Mouse (Mus musculus) ovary, postnatal 14 days (tissue): ENCODE data around the gene Rgsl1.
"Not testable (repeated sequence)": the region's sequence is repeated elsewhere in the genome, so short reads cannot be mapped to it uniquely, and the experiment has no call there.

Experiments
- DNase-seq: peaks from one replicate; pipeline ENCODE4 v3.0.0; 2022; ENCODE audit warnings: low spot score

The Rgsl1 gene

GRCm38 (mm10) chr1:153844042-153844441 lies at the start of gene Rgsl1:
TSS of gene Rgsl1 (minus strand) at chr1:153844142.
- DNase-seq: no peak

DNA sequence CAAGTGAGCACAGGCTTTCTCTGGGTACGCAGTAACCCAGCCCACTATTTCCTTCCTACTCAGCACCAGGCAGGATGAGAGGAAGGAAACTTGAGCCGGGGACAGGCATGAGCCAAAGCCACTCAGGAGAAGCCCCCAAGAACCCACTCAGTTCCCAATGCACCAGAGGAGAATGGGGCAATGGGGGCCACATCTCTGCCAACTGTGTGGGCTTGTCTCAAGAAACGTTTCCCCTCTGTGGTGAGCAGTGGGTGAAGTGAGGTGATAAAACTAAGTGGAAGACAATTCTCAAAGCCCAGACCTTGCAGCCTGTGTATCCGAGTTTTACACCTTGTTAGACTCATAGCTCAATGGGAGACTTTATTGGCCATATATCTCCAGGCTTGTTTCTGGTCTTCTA lies 47.5 kb upstream of the Rgsl1 start, which contains the start of gene Teddm1a:
TSS of gene Teddm1a (plus strand) at position 301 of the 400 bp plus-strand sequence.
- DNase-seq: no peak

DNA sequence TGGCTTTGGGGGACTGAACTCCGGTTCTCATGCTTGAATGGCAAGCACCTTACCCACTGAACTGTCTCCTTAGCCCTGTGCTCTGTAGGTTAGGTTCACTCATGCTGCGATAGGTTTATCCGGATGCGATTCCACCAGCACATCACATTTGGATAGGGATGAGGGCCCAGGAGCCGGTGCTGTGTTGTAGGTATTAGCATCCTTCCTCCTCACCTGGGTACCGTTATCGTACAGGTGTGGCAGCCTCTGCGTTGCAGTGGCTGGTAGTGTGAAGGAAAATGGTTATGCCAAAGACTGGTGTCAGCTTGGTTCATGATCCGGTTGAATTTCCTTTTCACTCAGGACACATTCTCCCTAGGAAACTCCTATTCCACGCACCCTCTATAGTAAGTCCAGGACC lies 46.2 kb upstream of the Rgsl1 start:
- no peak for DNase-seq

GRCm38 (mm10) chr1:153886024-153886633 lies 42.2 kb upstream of the Rgsl1 start:
- no peak for DNase-seq

DNA sequence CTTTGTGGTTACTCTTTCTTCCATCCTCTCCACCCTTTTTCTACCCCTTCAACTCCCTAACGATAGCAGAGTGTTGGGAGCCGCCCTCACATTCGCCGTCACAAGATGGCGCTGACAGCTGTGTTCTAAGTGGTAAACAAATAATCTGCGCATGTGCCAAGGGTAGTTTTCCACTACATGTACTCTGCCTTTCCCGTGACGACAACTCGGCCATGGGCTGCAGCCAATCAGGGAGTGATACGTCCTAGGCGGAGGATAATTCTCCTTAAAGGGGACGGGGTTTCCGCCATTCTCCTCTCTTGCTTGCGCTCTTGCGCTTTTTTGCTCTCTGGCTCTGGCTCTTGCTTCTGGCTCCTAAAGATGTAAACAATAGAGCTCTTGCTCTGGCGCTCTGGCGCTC lies 36.4 kb upstream of the Rgsl1 start:
- DNase-seq: not testable (repeated sequence)

DNA sequence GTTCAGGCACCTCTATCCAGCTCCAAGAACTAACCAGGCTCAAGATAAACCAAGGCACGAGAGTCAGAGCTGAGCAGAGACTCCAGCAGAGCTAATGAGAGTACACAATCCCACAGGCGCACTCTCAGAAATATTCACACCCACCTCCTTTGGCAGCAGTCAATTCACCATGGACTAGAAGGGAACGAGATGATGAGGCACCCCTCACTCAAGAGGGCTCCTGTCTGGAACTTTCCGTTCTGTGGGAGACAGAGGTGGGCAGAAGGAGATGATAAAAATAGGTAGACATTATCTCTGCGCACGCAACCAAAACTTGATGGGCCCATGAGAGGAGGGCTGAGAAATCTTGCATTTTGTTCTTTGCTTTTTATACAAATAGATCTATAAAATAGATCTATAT lies 30.1 kb upstream of the Rgsl1 start, which contains the start of gene Teddm1b:
TSS of gene Teddm1b (plus strand) at position 301 of the 400 bp plus-strand sequence.
- DNase-seq: no peak

- DNase-seq: no peak
Observed at GRCm38 (mm10) chr1:153855946-153856345, 12.0 kb upstream of the Rgsl1 start.

DNA sequence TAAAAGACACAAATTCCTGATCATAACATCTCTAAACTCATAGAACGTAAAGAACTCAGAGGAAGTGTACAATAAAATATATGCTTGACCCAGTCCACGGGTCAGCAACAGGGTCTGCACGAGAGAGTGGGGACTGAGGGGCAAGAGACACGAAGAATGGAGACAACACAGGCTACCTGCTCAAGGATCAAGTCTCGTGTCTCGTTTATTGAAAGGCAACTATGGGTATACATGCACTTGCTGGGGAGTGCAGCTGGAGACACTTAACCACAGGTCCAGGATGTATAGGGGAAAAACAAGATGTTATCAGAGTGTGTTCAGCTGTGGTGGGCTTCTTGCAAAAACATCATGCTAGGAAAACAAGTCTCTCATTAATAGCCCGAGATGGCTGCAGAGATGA lies 8.8 kb upstream of the Rgsl1 start:
- not testable (repeated sequence) for DNase-seq

- DNase-seq: no peak
Observed at GRCm38 (mm10) chr1:153846867-153847266, 2.9 kb upstream of the Rgsl1 start.

DNA sequence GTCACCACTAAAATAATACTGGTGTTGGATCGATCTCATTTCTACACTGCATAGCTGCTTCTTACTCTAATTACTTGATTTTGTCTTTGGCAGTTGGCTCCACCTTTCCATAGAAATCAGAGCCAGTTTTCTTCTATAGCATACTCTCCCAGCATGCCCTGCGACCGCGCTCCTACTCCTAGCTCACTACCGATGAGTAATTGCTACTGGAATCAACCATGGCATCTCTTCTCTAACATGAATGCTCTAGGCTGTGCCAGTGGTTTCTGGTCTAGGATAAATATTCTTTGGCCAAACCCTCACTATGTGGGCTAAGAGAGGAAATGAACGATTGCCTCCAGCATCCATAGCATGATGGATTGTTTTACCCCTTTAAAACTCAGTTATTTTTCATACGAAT lies 2.5 kb upstream of the Rgsl1 start:
- no peak for DNase-seq

DNA sequence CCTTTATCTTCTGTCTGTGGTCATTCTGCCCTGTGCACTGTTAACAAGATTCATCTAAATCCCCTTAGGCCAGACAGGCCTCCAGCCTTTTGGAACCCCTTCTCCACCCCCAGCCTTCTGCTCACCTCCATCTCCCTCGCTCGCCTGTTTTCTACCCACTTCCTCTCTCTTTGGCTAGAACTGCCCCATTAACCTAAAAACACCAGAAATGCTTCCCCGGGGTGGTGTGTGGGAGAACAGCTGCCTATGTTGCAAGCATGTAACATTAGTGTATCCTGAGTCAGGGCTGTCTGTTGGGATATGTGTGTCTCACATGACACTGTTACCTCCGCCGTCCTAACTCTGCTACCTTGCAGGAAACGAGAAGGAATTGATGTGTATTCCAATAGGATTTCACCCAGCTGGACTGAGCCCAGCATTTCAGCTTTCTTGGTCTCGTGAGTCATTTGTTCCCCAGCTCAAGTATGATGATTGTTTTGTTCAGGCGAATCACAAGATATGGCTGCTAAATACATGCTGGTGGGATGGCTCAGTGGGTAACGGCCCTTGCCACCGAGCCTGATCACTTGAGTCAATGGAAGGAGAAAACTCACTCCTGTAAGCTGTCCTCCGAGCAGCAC lies 1.7 kb downstream of the Rgsl1 start:
- no peak for DNase-seq

DNA sequence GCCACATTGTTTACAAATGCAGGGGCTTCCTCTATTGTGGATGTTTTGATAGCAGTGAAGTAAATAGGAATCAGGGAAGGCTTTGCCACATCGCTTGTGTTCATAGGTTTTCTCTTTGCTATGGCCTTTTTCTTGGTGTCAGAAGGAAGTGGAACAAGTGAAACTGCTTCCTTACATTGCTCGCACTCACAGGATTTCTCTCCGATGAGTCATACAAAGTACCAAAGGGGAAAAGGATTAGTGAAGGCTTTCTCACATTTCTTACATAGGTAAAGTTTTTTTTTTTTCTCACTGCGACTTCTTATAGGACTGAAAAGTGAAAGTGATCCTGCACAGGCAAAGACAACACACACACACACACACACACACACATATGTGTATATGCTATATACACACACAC lies 7.9 kb downstream of the Rgsl1 start:
- DNase-seq: no peak

DNA sequence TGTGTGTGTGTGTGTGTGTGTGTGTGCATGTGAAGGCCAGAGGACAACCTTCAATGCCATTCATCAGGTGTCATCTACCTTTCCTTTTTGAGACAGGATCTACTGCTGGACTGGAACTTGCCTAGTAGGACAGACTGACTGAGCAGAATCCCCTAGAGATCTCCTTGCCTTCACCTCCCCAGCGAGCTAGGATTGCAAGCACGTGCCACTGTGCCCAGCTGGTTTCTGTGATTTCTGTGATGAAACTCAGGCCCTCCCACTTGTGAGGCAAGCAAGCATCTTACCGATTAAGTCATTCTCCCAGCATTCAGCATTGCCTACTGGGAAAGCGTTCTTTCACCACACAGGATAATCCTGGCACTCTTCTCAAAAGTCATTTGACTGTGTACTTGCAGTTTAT lies 13.2 kb downstream of the Rgsl1 start:
- no peak for DNase-seq

DNA sequence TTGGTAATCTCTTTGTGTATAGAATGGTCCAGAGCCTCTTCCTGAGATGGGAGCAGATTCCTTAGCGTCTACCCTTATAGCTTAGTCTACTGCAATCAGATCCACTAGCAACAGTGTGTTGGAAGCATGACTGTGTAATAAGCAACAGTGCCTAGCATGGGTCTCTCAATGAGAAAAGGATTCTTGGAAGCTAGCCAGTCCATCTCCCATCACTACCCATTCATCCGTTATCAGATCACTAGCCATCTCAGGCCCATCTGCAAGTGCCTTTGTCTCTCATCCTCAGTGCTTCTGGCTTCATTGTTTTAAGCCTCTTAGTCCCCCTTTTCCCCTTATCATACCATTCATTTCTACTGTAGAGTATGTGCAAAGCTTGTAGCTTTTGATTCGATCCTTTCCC lies 23.7 kb downstream of the Rgsl1 start:
- DNase-seq: no peak

DNA sequence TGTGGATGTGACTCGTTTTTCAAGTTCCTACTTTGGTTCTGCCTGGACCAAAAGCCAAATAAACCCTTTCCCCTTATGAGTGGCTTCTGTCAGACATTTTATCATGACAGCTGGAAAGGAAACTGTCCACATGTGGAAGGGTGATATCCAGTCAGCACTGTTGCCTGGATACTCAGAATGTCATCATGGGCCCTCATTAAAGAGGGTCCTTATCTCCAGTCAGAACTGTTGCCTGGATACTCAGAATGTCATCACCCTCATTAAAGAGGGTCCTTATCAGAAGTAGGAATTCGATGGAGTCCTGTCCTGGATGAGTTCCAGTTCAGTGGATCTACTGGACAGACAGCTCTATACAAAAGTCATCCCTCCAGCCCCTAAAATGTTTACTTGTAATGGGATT lies 29.7 kb downstream of the Rgsl1 start:
- no peak for DNase-seq

- peak; percentile 67 for DNase-seq
Observed at GRCm38 (mm10) chr1:153807390-153807993, 36.5 kb downstream of the Rgsl1 start.

GRCm38 (mm10) chr1:153803530-153803929 lies 40.4 kb downstream of the Rgsl1 start:
- DNase-seq: no peak

GRCm38 (mm10) chr1:153802691-153803090 lies 41.3 kb downstream of the Rgsl1 start:
- DNase-seq: peak; percentile 7

- DNase-seq: no peak
Observed at GRCm38 (mm10) chr1:153794241-153794640, 49.7 kb downstream of the Rgsl1 start.

DNA sequence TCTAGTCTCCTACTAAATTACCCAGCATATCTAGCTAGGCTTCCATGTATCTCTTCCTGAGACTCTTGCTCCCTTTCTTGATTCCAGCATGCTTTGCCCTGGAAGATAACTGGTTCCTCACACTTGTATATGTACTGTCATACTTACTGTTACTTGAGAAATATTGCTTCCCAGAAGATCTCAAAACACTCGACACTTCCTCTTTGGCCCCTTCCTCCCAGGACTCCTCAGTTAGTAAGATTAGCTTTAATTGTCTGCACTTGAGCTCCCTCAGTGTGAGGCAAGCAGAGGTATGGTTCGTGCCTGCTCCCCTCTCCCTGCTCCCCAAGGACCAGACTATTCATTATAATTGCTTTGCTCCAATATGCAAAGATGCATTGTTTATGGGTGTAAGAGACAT lies 53.2 kb downstream of the Rgsl1 start:
- DNase-seq: no peak

GRCm38 (mm10) chr1:153785608-153786007 lies 58.3 kb downstream of the Rgsl1 start:
- DNase-seq: no peak

GRCm38 (mm10) chr1:153783339-153783738 lies 60.6 kb downstream of the Rgsl1 start:
- no peak for DNase-seq

DNA sequence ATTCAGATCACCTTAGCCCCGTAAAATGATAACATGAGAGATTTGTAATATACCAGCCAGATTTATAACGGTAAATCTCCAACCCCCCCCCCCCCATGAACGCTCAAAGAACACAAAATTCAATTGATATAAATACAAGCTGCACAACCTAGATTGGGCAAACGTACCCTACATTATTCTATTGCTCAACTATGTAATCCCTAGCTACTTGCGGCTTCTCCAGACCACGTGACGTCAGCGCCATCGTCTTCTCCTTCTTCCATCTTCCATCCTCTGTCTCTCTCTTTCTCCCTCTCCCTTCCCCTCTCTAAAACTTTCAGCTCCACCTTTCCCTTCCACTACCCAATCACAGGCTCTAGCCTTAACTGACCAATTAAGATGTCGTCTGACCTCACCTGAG lies 65.7 kb downstream of the Rgsl1 start:
- DNase-seq: no peak

DNA sequence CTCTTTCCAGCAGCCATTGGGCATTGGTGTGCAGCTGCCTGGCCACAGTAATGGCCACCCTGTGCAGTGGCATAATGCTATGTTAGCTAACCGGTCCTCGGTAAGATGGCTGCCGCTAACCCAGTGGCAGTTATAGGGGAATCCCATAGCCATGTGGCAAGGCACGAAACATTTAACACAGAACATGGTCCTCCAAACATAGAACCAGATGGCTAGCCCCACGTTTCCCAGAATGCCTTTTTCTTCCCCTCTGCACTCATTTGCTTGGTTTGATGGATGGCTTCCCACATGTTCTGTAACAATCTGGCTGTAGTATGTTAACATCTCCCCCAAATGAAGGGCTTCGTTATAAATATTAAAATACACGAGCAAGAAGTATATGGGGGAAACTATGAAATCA lies 67.7 kb downstream of the Rgsl1 start:
- no peak for DNase-seq
